Mouse (Mus musculus) liver, embryonic 14.5 days (tissue): Measurements from ENCODE around the gene Ppa2.

ENCODE experiments used
- CTCF ChIP-seq: IDR thresholded peaks from 2 replicates; pipeline ENCODE4 v1.5.1; 2016; ENCODE audit warnings: antibody characterized with exemption, low read depth, control low read depth
- EP300 ChIP-seq: IDR thresholded peaks from 2 replicates; pipeline ENCODE4 v1.6.1; 2016; ENCODE audit warnings: antibody characterized with exemption, low read depth

GRCm38 (mm10) chr3:133332280-133332679 is 22.4 kb downstream of the Ppa2 start:
- TF ChIP-seq EP300 (no peak), CTCF (no peak)
